Mouse (Mus musculus): ENCODE data around the gene Igfbp5. TPM values are rescaled to one million over a fixed set of nuclear protein-coding genes. Genes with fewer than 3 reads are reported as not detected.

Igfbp5 gene
- polyA plus RNA-seq, 1 experiment from 2014 or later, result 34.8 TPM

- H3K4me3 ChIP-seq (ENCODE audit: low read depth, low read length), result peak overlapping the region; percentile 83
- no peak for DNase-seq (ENCODE audit: low spot score)
- H3K4me1 ChIP-seq (replicated peaks; ENCODE audit: control insufficient read depth, insufficient read depth, low read length), result peaks cover 4% of the 10 kb centered on the region
- no peaks in the 10 kb centered on the region for H3K36me3 ChIP-seq (ENCODE audit: control insufficient read depth, insufficient read depth, low read length)
- peak overlapping the region; percentile 81 for H3K27ac ChIP-seq (ENCODE audit: low read depth, low read length)
- H3K9ac ChIP-seq (ENCODE audit: low read depth, low read length), result peak overlapping the region; percentile 86
- H3K27me3 ChIP-seq (ENCODE audit: control insufficient read depth, insufficient read depth, low read length), result no peaks in the 10 kb centered on the region
- ATAC-seq (ENCODE audit: low FRiP score), result no peak
- 1% methylated on average over 7 of the region's 7 CpGs for WGBS
- no peaks in the 10 kb centered on the region for H3K9me3 ChIP-seq (ENCODE audit: control insufficient read depth, low read length)
- peak overlapping the region; percentile 96 for H3K4me2 ChIP-seq (replicated peaks; ENCODE audit: low read depth, low read length)
These were observed 47.8 kb downstream of the Igfbp5 start for GRCm38 (mm10) chr1:72826931-72827330.

- DNase-seq (ENCODE audit: low spot score), result peak; percentile 62
- 0 out of 2 replicates have a peak, but pooled peaks have one; percentile 6 for ATAC-seq (ENCODE audit: low FRiP score)
- Histone ChIP-seq H3K9ac (ENCODE audit: low read depth, low read length) (peak overlapping the region; percentile 86), H3K27ac (ENCODE audit: low read depth, low read length) (peak overlapping the region; percentile 81), H3K4me2 (replicated peaks; ENCODE audit: low read depth, low read length) (peak overlapping the region; percentile 96), H3K27me3 (ENCODE audit: control insufficient read depth, insufficient read depth, low read length) (no peaks in the 10 kb centered on the region), H3K4me3 (ENCODE audit: low read depth, low read length) (peak overlapping the region; percentile 83), H3K4me1 (replicated peaks; ENCODE audit: control insufficient read depth, insufficient read depth, low read length) (peaks cover 4% of the 10 kb centered on the region), H3K9me3 (ENCODE audit: control insufficient read depth, low read length) (no peaks in the 10 kb centered on the region), H3K36me3 (ENCODE audit: control insufficient read depth, insufficient read depth, low read length) (no peaks in the 10 kb centered on the region)
- 0% methylated on average over 6 of the region's 6 CpGs for WGBS
These were observed 48.2 kb downstream of the Igfbp5 start for GRCm38 (mm10) chr1:72826446-72826845.

GRCm38 (mm10) chr1:72825921-72826320 lies 48.8 kb downstream of the Igfbp5 start:
- Histone ChIP-seq H3K4me1 (replicated peaks; ENCODE audit: control insufficient read depth, insufficient read depth, low read length) (peaks cover 4% of the 10 kb centered on the region), H3K4me2 (replicated peaks; ENCODE audit: low read depth, low read length) (peak overlapping the region; percentile 96), H3K4me3 (ENCODE audit: low read depth, low read length) (peak overlapping the region; percentile 83), H3K9ac (ENCODE audit: low read depth, low read length) (peak overlapping the region; percentile 86), H3K9me3 (ENCODE audit: control insufficient read depth, low read length) (no peaks in the 10 kb centered on the region), H3K27me3 (ENCODE audit: control insufficient read depth, insufficient read depth, low read length) (no peaks in the 10 kb centered on the region), H3K36me3 (ENCODE audit: control insufficient read depth, insufficient read depth, low read length) (no peaks in the 10 kb centered on the region), H3K27ac (ENCODE audit: low read depth, low read length) (peak overlapping the region; percentile 81)
- no peak for ATAC-seq (ENCODE audit: low FRiP score)
- DNase-seq (ENCODE audit: low spot score), result peak; percentile 47
- 1% methylated on average over 4 of the region's 4 CpGs for WGBS

- ATAC-seq (ENCODE audit: low FRiP score), result no peak
These were observed 49.4 kb downstream of the Igfbp5 start for GRCm38 (mm10) chr1:72825286-72825685.

GRCm38 (mm10) chr1:72824707-72825101 lies 50.0 kb downstream of the Igfbp5 start:
- Histone ChIP-seq H3K4me1 (replicated peaks; ENCODE audit: control insufficient read depth, insufficient read depth, low read length) (peaks cover 4% of the 10 kb centered on the region), H3K9ac (ENCODE audit: low read depth, low read length) (peak overlapping the region; percentile 86)
- under 1% methylated on average over 36 of the region's 37 CpGs for WGBS

More at GRCm38 (mm10) chr1:72825286-72825685, 49.4 kb downstream of the Igfbp5 start:
- DNase-seq (ENCODE audit: low spot score), result peak; percentile 61
- Histone ChIP-seq H3K4me1 (replicated peaks; ENCODE audit: control insufficient read depth, insufficient read depth, low read length) (peaks cover 4% of the 10 kb centered on the region), H3K36me3 (ENCODE audit: control insufficient read depth, insufficient read depth, low read length) (no peaks in the 10 kb centered on the region), H3K27me3 (ENCODE audit: control insufficient read depth, insufficient read depth, low read length) (no peaks in the 10 kb centered on the region), H3K27ac (ENCODE audit: low read depth, low read length) (peak overlapping the region; percentile 81), H3K9me3 (ENCODE audit: control insufficient read depth, low read length) (no peaks in the 10 kb centered on the region), H3K4me2 (replicated peaks; ENCODE audit: low read depth, low read length) (peak overlapping the region; percentile 96), H3K4me3 (ENCODE audit: low read depth, low read length) (peak overlapping the region; percentile 83), H3K9ac (ENCODE audit: low read depth, low read length) (peak overlapping the region; percentile 86)
- WGBS, result 2% methylated on average over 20 of the region's 20 CpGs

GRCm38 (mm10) chr1:72823751-72824706 lies 50.7 kb downstream of the Igfbp5 start, which contains the start of gene Igfbp2:
Igfbp2 (plus strand) TSS chr1:72824503.
- Histone ChIP-seq H3K4me3 (ENCODE audit: low read depth, low read length) (peak within 1 kb of the TSS; percentile 83), H3K36me3 (ENCODE audit: control insufficient read depth, insufficient read depth, low read length) (no peaks in the 10 kb centered on the region), H3K27me3 (ENCODE audit: control insufficient read depth, insufficient read depth, low read length) (no peaks in the 10 kb centered on the region), H3K9me3 (ENCODE audit: control insufficient read depth, low read length) (no peaks in the 10 kb centered on the region), H3K9ac (ENCODE audit: low read depth, low read length) (peak within 1 kb of the TSS; percentile 86), H3K4me1 (replicated peaks; ENCODE audit: control insufficient read depth, insufficient read depth, low read length) (peaks cover 4% of the 10 kb centered on the region), H3K27ac (ENCODE audit: low read depth, low read length) (peak within 1 kb of the TSS; percentile 81), H3K4me2 (replicated peaks; ENCODE audit: low read depth, low read length) (peak within 1 kb of the TSS; percentile 96)
- ATAC-seq (ENCODE audit: low FRiP score), result peak; percentile 81
- peak; percentile 77 for DNase-seq (ENCODE audit: low spot score)
- WGBS, result 0% methylated on average over 40 of the region's 58 CpGs

More at GRCm38 (mm10) chr1:72824707-72825101, 50.0 kb downstream of the Igfbp5 start:
- Histone ChIP-seq H3K36me3 (ENCODE audit: control insufficient read depth, insufficient read depth, low read length) (no peaks in the 10 kb centered on the region), H3K4me2 (replicated peaks; ENCODE audit: low read depth, low read length) (peak overlapping the region; percentile 96), H3K27ac (ENCODE audit: low read depth, low read length) (peak overlapping the region; percentile 81), H3K27me3 (ENCODE audit: control insufficient read depth, insufficient read depth, low read length) (no peaks in the 10 kb centered on the region), H3K9me3 (ENCODE audit: control insufficient read depth, low read length) (no peaks in the 10 kb centered on the region), H3K4me3 (ENCODE audit: low read depth, low read length) (peak overlapping the region; percentile 83)
- ATAC-seq (ENCODE audit: low FRiP score) (peak; percentile 46), DNase-seq (ENCODE audit: low spot score) (peak; percentile 66)

- ATAC-seq (ENCODE audit: low FRiP score), result no peak
- Histone ChIP-seq H3K9me3 (ENCODE audit: control insufficient read depth, low read length) (no peaks in the 10 kb centered on the region), H3K4me1 (replicated peaks; ENCODE audit: control insufficient read depth, insufficient read depth, low read length) (peaks cover 2% of the 10 kb centered on the region), H3K4me3 (ENCODE audit: low read depth, low read length) (no peak overlapping the region), H3K27me3 (ENCODE audit: control insufficient read depth, insufficient read depth, low read length) (no peaks in the 10 kb centered on the region), H3K9ac (ENCODE audit: low read depth, low read length) (no peak overlapping the region), H3K36me3 (ENCODE audit: control insufficient read depth, insufficient read depth, low read length) (no peaks in the 10 kb centered on the region), H3K4me2 (replicated peaks; ENCODE audit: low read depth, low read length) (no peak overlapping the region), H3K27ac (ENCODE audit: low read depth, low read length) (no peak overlapping the region)
- no peak for DNase-seq (ENCODE audit: low spot score)
- WGBS, result 59% methylated on average over 10 of the region's 10 CpGs
These were observed 51.8 kb downstream of the Igfbp5 start for GRCm38 (mm10) chr1:72822893-72823292.

- Histone ChIP-seq H3K9ac (ENCODE audit: low read depth, low read length) (no peak overlapping the region), H3K27me3 (ENCODE audit: control insufficient read depth, insufficient read depth, low read length) (no peaks in the 10 kb centered on the region), H3K4me3 (ENCODE audit: low read depth, low read length) (no peak overlapping the region), H3K4me1 (replicated peaks; ENCODE audit: control insufficient read depth, insufficient read depth, low read length) (no peaks in the 10 kb centered on the region; the same call in 1 of the 2 replicates), H3K4me2 (replicated peaks; ENCODE audit: low read depth, low read length) (no peak overlapping the region), H3K9me3 (ENCODE audit: control insufficient read depth, low read length) (no peaks in the 10 kb centered on the region), H3K27ac (ENCODE audit: low read depth, low read length) (no peak overlapping the region), H3K36me3 (ENCODE audit: control insufficient read depth, insufficient read depth, low read length) (no peaks in the 10 kb centered on the region)
- no peak for DNase-seq (ENCODE audit: low spot score)
- 89% methylated on average over 6 of the region's 6 CpGs for WGBS
- ATAC-seq (ENCODE audit: low FRiP score), result no peak
These were observed 54.7 kb downstream of the Igfbp5 start for GRCm38 (mm10) chr1:72819995-72820394.
